Mouse (Mus musculus): ENCODE data around the gene Adamts15. TPM values are rescaled to one million over a fixed set of nuclear protein-coding genes. Genes with fewer than 3 reads are reported as not detected.

Gene Adamts15
- total RNA-seq, 4 experiments from 2014 or later, result 3.8 to 8.2 (median 5.1) TPM

- no peak for DNase-seq
These were observed 42.9 kb downstream of the Adamts15 start for GRCm38 (mm10) chr9:30879248-30879946.

GRCm38 (mm10) chr9:30876552-30876951 lies 45.7 kb downstream of the Adamts15 start:
- DNase-seq, result no peak

- no peak for DNase-seq
These were observed 66.4 kb downstream of the Adamts15 start for GRCm38 (mm10) chr9:30855837-30856236.

DNA sequence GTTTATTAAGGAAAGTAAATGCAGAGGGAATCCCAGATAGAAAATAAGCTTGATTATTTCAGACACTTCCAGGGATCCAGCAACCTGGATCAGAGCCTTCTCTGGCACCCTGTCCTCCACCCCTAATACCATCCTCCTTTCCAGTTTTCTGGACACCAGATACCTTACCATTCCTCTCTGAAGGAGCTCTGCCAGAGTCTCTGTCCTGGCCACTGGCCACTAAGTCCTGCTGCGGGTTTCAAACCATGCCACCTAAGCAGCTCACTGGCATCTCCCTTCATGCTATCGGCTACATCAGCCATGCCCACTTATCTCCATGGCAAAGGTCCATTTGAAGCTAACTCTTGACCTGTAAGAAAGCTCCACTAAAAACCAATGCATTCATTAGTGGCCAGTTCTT lies 70.4 kb downstream of the Adamts15 start:
- no peak for DNase-seq

DNA sequence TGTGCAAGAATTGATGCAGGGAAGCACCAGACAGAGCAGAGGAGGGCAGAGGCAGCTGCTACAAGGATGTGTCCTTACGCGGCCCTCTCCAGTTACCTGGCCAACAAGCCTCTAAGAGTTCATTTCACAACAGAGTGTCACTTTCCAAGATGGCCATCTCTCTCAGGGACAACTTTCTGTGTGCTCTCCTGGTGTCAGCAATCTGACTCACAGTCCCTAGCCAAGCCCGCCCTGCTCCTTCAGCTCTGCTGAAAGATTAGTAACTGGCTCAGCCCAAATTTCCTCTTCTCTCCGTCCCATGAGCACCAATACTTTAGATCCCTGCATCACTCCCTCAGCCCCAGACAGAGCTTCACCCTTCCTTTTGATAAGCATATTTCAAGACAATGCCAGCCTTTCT lies 72.3 kb downstream of the Adamts15 start:
- DNase-seq, result no peak

DNA sequence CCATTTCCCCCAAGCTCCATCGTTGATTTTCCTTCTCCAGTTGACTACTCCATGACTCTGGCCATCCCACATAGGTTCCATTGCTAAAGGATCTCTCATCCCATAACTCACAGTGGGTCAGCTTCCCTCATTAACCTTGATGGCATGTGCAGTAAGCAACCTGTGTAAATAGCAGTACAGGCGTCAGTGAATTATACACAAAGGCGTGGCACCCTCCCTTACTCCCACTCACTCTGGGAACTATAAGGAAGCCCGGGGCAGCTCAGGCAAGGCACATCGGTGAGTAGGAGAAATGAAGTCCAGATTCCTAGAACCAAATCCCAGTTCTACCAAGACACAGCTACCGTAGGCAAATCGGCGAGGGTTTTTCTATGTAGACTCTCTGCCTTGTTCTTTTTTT lies 72.8 kb downstream of the Adamts15 start:
- no peak for DNase-seq

Other genes with a start within 250 kb of the Adamts15 start
- gene Adamts8, start 20.1 kb upstream of the Adamts15 start, total RNA-seq (2022), result under 1 TPM; 0.12 to 0.91 (median 0.64) TPM
- gene Zbtb44, start 108.2 kb upstream of the Adamts15 start, total RNA-seq (2022), result 10 to 100 TPM; 44.8 to 62.2 (median 51.1) TPM
- gene St14, start 209.4 kb upstream of the Adamts15 start, total RNA-seq (2022), result 1 to 10 TPM in 1 of 4 experiments, under 1 TPM in 3; 0.65 to 1.1 (median 0.84) TPM

Data from adrenal gland, adult 8-10 months (tissue).